Mouse (Mus musculus) heart, adult 2 months (tissue): Measurements from ENCODE around the gene Mfap2. TPM values are rescaled to one million over a fixed set of nuclear protein-coding genes. Genes with fewer than 3 reads are reported as not detected.

ENCODE experiments used
- DNase-seq, 2 experiments: peaks; one replicate each; pipeline ENCODE4 v3.0.0; 2021
- H3K27ac ChIP-seq: fragments of 200-600 bp; 2 replicates; pipeline ENCODE4 v1.8.1; 2022
- H3K27me3 ChIP-seq: fragments of 200-500 bp; 2 replicates; pipeline ENCODE4 v1.6.1; 2012; ENCODE audit warnings: mild to moderate bottlenecking, low read length, inconsistent platforms, mixed read lengths; ENCODE audit not compliant: control insufficient read depth, insufficient read depth
- H3K36me3 ChIP-seq: fragments of 200-500 bp; 2 replicates; pipeline ENCODE4 v1.6.1; 2012; ENCODE audit warnings: low read length, inconsistent platforms; ENCODE audit not compliant: control insufficient read depth, insufficient read depth
- H3K4me1 ChIP-seq: fragments of 200-500 bp; 2 replicates; pipeline ENCODE4 v1.6.1; 2011; ENCODE audit warnings: low read length; ENCODE audit not compliant: control insufficient read depth, insufficient read depth
- H3K4me3 ChIP-seq: fragments of 200-600 bp; 2 replicates; pipeline ENCODE4 v1.8.1; 2022
- H3K79me2 ChIP-seq: fragments of 200-500 bp; replicated peaks from 2 replicates; pipeline ENCODE4 v1.6.1; 2012; ENCODE audit warnings: mild to moderate bottlenecking, inconsistent platforms, low read length, moderate library complexity, mixed read lengths; ENCODE audit not compliant: control insufficient read depth, insufficient read depth
- H3K9ac ChIP-seq: fragments of 200-500 bp; 2 replicates; pipeline ENCODE4 v1.6.1; 2012; ENCODE audit warnings: low read depth, mild to moderate bottlenecking, control low read depth, inconsistent platforms, low read length, mixed read lengths
- CTCF ChIP-seq: fragments of 200-600 bp; IDR thresholded peaks from 2 replicates; pipeline ENCODE4 v1.8.1; 2022; ENCODE audit warnings: antibody characterized with exemption, mild to moderate bottlenecking, moderate library complexity
- EP300 ChIP-seq: fragments of 200-500 bp; IDR thresholded peaks from 2 replicates; pipeline ENCODE4 v1.6.1; 2011; ENCODE audit warnings: low read depth, low read length, control low read depth; ENCODE audit not compliant: insufficient read depth
- POLR2A ChIP-seq: fragments of 200-500 bp; IDR thresholded peaks from 2 replicates; pipeline ENCODE4 v1.6.1; 2011; ENCODE audit warnings: mild to moderate bottlenecking, low read depth, low read length, control low read depth; ENCODE audit not compliant: insufficient read depth
- WGBS: fragments of 180-500 bp; shearing (Covaris S2); methylation state at CpG from one replicate; pipeline ENCODE4 v1.1.7; 2018; 5-methylcytosine and 5-hydroxymethylcytosine counted together
- intact Hi-C: fragments of 180-260 bp; cut with DNase I; formaldehyde crosslinking; loops from one replicate; pipeline ENCODE4 v1.15.1; 2025
- long read RNA-seq: library from polyadenylated mRNA; stranded (forward); transcript quantifications from one replicate; pipeline ENCODE4 v2.0.0, GENCODE M21; 2021
- polyA plus RNA-seq: library from polyadenylated mRNA; depleted of rRNA; stranded (reverse); fragments of >200 nt; gene quantifications from 2 replicates; pipeline ENCODE4 v1.2.3, GENCODE M21; 2012; rRNA removed
- total RNA-seq, 2 experiments: library from RNA; stranded (reverse); gene quantifications; 2 replicates each; pipeline ENCODE4 v1.2.3; 2021

Gene Mfap2
- 1 to 10 TPM; 3.1 TPM for total RNA-seq
- 12.2 and 17.6 TPM in 2 replicates for polyA plus RNA-seq
- long read RNA-seq: 0 reads

DNA sequence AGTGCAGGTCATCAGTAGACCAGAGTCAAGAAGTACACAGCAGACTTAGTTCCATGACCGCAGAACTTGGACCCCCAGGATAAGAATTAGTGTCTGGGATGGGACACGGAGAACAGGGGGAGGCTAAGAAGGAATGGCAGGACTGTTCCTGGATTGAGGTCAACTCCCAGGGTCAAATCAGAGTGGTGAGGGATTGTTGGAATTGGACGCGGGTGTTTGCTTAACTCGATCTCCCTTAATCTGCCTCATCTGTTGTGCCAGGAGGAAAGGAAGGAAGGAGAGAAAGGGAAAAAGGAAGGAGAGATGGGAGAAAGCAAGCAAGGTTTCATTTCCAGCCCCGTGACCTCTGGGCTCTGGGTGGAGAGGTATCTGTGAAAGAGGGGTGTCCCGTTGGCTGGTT lies at the start of gene Mfap2:
Gene Mfap2 (plus strand): TSS at position 301 of the 400 bp plus-strand sequence.
- Histone ChIP-seq H3K79me2 (no peaks in the 10 kb centered on the region), H3K27ac (peak within 1 kb of the TSS; percentile 49), H3K4me1 (peaks cover 10% of the 10 kb centered on the region), H3K27me3 (no peaks in the 10 kb centered on the region), H3K9ac (peak within 1 kb of the TSS; percentile 65), H3K36me3 (no peaks in the 10 kb centered on the region), H3K4me3 (peak within 1 kb of the TSS; percentile 49)
- 26% methylated on average over 7 of the region's 7 CpGs for WGBS
- intact Hi-C loops: no loop called here
- TF ChIP-seq CTCF (no peak), EP300 (no peak), POLR2A (no peak)
- DNase-seq: no peak

GRCm38 (mm10) chr4:140960781-140961466 lies 49.3 kb upstream of the Mfap2 start, which contains the start of gene Sdhb:
Gene Sdhb (plus strand): TSS chr4:140961203.
- Histone ChIP-seq H3K9ac (peak within 1 kb of the TSS; percentile 86), H3K4me3 (peak within 1 kb of the TSS; percentile 99), H3K36me3 (no peaks in the 10 kb centered on the region), H3K27ac (peak within 1 kb of the TSS; percentile 99), H3K79me2 (no peaks in the 10 kb centered on the region), H3K27me3 (no peaks in the 10 kb centered on the region), H3K4me1 (peaks cover 4% of the 10 kb centered on the region)
- 2% methylated on average over 37 of the region's 37 CpGs for WGBS
- TF ChIP-seq POLR2A: peak; percentile 67
- no peak for TF ChIP-seq CTCF
- TF ChIP-seq EP300: peak; percentile 81; the same call in 1 of the 2 replicates
- DNase-seq: peak; percentile 94 to 99
- intact Hi-C loops: loop anchor here (2.0 to 5.0 kb wide), 3 partner anchors 26 to 176 kb away; partner anchors contain the start of genes Atp13a2, Necap2 and Szrd1

- WGBS: 1% methylated on average over 38 of the region's 38 CpGs
- H3K27me3 ChIP-seq: no peaks in the 10 kb centered on the region
- intact Hi-C loops: loop anchor here (2.0 to 5.0 kb wide), 3 partner anchors 25 to 176 kb away; partner anchors contain the start of genes Atp13a2, Necap2 and Szrd1
Measured at GRCm38 (mm10) chr4:140961467-140962206, 48.6 kb upstream of the Mfap2 start.

GRCm38 (mm10) chr4:140962207-140962909 lies 47.9 kb upstream of the Mfap2 start:
- Histone ChIP-seq H3K27me3 (no peaks in the 10 kb centered on the region), H3K27ac (peak overlapping the region; percentile 99), H3K36me3 (no peaks in the 10 kb centered on the region; the same call in 1 of the 2 replicates), H3K4me3 (peak overlapping the region; percentile 99), H3K4me1 (peaks cover 4% of the 10 kb centered on the region), H3K9ac (peak overlapping the region; percentile 86), H3K79me2 (no peaks in the 10 kb centered on the region)
- DNase-seq: no peak
- no peak for TF ChIP-seq POLR2A
- intact Hi-C loops: loop anchor here (5.0 kb wide), 2 partner anchors 115 to 175 kb away; partner anchors contain the start of genes Necap2 and Szrd1
- WGBS: 35% methylated on average over 8 of the region's 8 CpGs

More at GRCm38 (mm10) chr4:140961467-140962206, 48.6 kb upstream of the Mfap2 start:
- no peak for DNase-seq
- TF ChIP-seq CTCF (no peak), EP300 (no peak), POLR2A (no peak)
- Histone ChIP-seq H3K79me2 (no peaks in the 10 kb centered on the region), H3K36me3 (no peaks in the 10 kb centered on the region), H3K27ac (peak overlapping the region; percentile 99), H3K9ac (peak overlapping the region; percentile 86), H3K4me1 (peaks cover 4% of the 10 kb centered on the region), H3K4me3 (peak overlapping the region; percentile 99)

DNA sequence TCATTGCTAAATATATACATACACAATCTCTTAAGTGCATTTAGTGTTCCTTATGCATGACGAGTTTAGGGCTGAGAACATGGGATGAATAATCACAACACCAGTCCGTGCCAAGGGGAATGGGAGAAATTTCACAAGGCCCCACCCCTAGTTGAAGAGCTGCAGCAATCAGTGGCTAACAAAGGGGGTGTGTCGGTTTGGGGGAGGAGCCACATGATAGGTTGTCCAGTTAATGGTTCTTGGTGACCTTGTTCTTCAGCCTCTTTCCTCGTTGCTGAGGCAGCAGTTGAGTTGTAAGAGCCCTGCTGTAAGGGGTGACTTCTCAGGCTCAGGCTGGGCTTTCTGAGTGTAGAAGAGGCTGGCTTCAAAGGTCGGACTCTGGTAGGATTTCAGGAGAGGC lies 47.3 kb upstream of the Mfap2 start:
- no peaks in the 10 kb centered on the region for H3K27me3 ChIP-seq
- WGBS: 21% methylated on average over 5 of the region's 5 CpGs
- H3K36me3 ChIP-seq: no peaks in the 10 kb centered on the region; the same call in 1 of the 2 replicates
- peak overlapping the region; percentile 99 for H3K27ac ChIP-seq
- DNase-seq: peak; percentile 55 to 76
- H3K4me1 ChIP-seq: peaks cover 4% of the 10 kb centered on the region
- H3K9ac ChIP-seq: no peak overlapping the region; the same call in 1 of the 2 replicates
- H3K4me3 ChIP-seq: peak overlapping the region; percentile 40
- no peak for TF ChIP-seq EP300
- TF ChIP-seq CTCF: no peak
- 0 out of 2 replicates have a peak, but pooled peaks have one; percentile 30 for TF ChIP-seq POLR2A
- no peaks in the 10 kb centered on the region for H3K79me2 ChIP-seq
- intact Hi-C loops: loop anchor here (5.0 kb wide), 2 partner anchors 114 to 174 kb away; partner anchors contain the start of genes Necap2 and Szrd1
